Mouse (Mus musculus): ENCODE measurements at regions not wholly inside any gene's neighbourhood (a gene's known extent, or its start where the extent isn't known, plus 50 kb on each side); places are given as distances from the start of the nearest gene placed in this dataset.

DNA sequence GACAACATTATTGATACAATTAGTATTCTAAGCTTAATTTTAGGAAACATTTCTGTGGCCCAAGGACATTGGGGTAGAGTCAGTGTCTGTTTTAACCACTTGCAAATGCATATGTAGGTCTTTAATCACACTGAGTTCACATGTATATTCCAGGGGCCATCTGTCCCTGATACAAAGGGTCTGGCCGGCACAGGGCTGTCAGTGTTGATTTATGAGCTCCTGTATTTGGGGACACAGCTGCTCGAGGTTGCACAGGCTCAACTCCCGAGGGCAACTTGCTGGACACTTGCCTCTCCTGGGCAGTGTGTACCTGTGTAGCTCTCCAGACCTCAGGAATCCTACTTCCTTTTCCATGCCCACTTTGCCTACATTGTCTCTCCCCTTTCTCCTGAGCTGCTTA, 221.0 kb downstream of the Abcc12 start:
- DNase-seq, result no peak

DNA sequence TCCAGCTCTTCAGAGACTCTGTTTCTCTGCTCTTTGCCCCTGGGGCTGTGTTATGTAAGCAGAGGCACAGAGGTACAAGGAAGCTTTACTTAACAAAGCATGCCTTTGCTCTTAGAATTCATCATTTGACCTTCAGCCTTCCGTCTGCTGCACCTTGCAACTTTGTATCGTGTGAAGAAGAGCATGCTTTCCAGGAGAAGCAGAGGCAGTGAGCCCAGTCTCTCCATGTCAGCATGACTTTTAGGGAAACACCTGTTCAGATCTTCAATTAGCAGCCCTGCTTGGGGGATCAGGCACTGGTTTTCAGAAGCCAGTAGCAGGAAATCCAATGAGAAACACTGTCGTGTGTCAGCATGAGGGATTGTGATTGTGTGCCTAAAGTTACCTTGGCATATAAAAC, 226.7 kb downstream of the Abcc12 start:
- DNase-seq, result no peak

DNA sequence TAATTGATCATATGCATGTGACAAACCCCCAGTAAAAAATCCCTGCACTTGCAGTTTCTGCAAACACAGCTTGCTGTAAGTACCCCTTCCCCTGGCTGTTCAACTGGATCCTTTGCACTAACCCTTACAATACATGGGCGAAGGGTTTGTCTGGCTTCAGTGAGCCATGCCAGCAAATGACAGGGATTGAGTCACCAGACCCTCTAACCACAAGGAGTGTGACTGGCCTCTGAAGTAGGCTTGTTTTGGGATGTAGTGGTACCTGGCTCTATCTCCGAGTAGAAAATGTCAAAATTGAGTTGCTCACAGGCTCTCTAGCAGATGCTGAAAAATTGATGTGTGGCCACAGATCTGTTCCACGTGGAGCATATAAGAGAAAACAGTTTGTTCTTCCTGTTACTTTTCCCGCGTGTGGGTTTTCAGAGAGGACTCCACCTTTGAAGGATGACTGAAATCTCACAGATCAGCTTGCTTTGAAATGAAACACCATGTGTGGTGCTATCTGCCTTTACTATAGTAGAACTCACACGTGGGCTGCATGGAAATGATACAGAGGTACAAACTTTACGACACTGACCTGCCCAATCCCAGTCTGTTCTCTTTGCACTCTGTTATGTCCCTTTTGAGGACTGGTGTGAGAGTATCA, 228.8 kb downstream of the Abcc12 start:
- no peak for DNase-seq

DNA sequence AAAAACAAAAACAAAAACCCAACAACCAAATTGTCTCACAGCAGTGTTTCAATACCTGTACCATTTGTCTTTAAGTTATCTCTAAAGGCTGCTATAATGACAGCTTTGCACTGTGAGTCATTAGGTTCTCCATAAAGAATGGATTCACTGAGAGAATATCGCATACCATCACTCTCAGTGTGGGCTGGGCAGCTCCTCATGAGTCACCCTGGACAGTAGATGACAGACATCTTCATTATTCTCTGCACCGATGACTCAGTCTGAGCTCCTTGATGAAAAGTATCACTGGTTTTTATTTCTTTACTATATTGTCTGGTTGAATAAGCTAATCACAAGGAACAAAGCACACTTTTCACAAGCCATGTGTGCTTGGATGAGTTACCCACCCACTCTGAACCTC, 230.4 kb downstream of the Abcc12 start:
- no peak for DNase-seq

DNA sequence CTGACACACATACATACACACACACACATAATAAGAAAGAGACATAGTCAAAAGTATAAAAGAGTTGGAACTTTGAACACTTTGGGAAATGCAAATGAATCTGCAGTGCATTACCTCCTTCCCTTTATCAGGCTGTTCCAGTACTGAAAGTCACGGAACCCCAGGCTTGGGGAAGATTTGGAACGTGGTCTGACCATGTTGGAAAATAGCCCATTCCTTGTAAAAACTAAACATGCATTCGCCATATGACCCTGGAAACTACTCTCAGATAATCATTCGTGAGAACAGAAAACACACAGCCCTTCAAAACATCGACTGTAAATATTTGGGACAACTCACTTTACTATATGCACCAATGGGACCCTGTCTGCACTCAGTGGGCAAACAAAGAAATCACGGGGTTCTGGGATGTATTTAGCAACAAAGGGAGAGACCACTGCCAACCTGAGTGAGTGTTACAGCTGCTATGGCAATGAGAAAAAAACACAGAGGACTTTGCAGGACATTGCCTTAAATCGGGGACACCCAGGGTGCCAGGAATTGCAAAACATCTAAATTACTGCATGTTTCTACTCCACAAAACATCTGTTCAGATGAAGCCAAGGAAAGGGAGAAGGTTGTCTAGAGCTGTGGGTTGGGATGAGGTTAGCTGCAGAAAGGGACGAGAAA, 238.3 kb downstream of the Abcc12 start:
- peak; percentile 31 for DNase-seq

DNA sequence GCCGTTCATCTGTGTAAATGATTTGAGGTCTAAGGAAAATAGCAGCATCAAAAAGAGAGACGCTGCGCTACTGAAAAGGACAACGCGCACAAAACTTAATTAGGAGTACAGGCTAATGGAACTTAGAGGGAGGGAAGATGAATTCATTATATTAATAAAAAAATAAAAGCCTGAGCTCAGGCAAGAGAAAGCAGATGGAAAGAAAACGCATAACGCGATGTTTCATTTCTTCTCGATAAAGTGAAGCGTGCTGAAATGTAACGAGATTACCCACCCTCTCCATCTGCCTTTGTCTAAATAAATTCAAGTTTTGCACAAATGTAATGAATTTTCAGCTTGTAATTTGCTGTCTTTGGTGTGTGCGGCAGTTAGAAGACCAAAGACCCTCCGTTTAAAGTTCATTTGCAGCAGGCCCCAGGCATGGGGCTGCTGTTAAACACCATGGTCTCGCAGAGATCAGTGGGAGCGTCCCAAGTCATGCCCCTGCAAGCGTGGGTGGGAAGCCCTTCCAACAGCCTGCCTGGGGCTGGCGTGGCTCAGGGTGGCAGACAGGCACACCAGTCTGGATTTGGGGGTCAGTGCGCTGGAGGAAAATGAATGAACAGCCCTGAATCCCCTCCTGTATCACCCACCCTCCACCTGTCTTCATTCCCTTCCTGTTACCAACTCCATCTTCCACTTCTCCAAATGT, 241.8 kb downstream of the Abcc12 start:
- DNase-seq, result no peak

DNA sequence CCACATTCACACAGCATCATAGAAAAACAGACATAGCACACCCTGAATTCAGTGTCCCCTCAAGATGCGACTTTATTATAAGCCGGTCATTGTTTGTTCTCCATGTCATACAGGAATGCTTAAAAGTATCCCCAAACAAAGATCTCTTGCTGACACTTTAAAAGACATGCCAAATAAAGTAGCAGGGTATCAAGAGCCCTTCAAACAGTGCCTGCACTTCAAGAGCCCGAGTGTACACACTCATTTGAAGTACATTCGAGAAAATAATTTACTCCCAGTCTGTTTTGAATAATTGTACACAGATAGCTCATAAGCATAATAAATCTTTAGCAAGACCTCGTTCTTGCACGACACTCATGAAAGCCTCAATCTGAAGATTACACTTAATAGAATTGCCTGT, 249.1 kb downstream of the Abcc12 start:
- DNase-seq, result no peak

DNA sequence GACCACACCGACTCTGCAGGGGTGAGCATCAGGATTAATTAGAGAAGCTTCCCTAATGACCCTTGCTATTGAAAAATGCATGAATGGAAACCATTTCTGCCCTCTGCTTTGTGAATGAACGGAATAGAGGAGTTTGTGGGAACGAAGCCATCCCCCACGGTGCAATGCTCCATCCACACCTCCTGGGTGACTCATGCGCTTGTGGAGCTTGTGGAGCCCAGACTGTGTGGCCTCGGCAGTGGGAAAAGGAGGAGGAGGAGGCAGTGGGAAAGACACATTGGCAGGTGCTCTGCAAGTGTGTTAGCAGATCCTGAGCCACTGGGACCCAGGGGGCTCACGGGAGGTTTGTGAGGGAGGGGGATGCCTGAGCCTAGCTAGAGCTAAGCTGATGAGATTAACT, 251.9 kb downstream of the Abcc12 start:
- DNase-seq, result peak; percentile 63

DNA sequence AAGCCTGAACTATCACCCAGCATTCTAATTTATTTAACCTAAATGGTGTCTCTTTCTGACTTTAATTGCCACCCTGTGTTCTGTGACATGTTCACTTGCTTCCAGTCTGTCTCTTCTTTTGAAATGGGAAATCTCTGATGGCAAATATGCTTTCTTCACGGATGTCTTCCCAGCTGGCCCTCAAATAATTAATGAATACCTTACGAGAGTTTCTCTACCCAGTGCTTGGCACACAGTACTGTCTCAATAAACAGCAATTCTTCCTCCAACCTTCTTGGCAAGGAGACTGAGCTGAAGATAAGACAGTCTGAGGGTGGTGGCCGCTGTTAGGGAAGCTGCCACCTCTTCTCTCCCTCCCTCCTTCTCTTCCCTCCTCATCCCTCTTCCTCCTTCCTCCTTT, 252.5 kb downstream of the Abcc12 start:
- no peak for DNase-seq

DNA sequence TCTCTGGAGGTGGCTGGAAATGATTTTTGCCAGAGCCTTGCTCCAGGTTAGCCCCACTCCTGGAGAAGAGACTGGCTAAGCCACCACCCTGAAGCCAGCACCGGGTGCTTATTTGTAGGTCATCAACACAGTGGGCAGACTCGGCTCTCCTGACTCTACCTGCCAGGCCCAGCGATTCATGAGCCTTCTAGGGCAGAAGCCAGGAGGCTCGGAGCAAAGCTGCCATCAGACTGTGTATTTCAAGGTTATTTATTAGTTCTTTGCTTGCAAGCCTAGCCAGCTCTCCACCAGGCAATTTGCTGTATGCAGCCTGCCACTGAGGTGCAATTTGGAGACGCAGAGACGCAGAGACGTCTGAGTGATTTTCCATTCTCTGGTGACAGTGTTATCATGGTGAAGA, 255.4 kb downstream of the Abcc12 start:
- DNase-seq, result peak; percentile 30

DNA sequence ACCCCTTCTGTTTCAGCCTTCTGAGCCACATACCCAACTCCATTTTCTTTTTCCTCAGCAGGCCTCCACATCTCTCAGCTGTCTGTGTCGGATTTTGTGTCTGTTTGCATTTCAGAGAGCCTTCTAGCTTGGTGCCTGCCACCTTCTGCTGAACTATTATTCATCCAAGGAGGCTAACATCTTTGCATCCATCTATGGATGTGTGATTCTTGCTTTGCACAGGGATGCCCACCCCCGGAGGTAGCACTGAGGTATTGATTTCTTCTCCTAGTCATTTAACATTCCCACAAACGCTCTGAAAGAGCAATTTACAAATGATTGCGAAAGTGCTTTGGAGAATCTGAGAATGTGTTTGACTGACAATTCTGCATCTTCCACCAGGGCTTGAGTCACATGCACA, 255.9 kb downstream of the Abcc12 start:
- DNase-seq, result no peak

DNA sequence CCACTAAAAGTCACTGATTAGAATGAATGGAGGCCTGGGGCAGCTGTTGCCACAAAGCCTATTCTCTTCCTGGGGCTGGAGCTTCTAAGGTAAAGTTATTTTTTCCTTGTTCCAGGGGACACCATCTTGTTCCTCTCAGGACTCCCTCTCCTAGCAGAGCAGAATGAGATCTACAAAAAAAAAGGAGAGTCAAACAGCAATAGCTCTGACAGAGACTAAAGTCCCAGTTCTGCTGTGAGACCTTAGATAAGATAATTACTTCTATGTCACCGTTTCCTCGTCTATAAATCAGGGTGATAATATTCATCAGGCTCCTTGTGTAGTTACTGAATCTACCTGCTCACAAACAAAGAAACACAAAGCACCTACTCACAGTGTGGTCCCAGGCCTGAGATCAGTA, 256.7 kb downstream of the Abcc12 start:
- no peak for DNase-seq

DNA sequence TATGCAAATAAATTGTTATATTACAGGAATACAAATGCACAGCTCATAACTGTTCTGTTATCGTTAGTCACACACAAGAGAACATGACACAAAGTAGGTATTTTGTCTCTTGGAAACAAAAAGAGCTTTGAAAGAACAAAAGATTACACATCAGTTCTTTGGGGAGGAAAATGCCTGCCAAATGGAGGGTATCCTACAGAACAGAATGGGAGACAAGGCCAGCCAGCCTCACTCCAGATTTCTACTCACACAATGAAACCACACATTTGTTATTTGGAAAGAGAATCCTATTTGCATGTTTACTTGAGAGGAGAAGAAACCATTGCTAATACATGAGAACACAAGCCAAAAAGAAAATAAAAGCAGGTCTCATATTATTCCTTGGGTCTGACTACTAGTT, 258.0 kb downstream of the Abcc12 start:
- no peak for DNase-seq

DNA sequence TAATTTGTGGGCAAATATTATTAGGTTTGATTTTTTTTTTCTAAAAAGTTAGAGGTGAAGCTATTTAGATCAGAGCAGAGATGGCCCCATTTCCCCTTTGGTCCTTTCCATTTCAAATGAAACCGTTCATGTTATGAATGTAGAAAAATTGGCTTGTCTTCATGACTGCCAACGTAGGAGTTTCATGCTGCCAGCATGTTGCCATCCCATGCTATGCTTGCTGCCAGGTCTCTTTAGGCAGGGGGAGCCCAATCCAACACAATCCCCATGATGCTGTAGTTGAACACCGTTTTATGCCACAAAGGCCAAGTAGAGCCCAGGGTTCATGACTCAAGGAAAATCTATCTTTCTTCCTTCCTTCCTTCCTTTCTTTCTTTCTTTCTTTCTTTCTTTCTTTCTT, 259.5 kb downstream of the Abcc12 start:
- no peak for DNase-seq

DNA sequence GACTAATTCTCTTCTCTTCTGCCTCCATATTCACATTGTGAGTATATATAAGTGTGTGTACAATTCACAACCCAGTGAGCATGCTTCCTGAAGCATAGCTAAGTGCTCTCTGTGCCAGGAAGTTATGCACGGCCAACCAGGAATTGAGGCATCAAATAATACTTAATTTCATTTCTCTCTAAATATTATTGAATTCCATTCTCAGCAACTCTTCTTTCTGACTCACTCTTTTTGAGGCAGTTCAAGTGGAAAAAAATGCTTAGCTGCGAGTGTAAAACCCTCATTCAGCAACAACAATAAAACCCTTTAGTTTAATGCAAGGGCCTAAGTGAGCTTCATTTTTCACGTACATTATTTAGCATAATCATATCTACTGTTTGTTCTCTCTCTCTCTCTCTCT, 262.0 kb downstream of the Abcc12 start:
- DNase-seq, result no peak

DNA sequence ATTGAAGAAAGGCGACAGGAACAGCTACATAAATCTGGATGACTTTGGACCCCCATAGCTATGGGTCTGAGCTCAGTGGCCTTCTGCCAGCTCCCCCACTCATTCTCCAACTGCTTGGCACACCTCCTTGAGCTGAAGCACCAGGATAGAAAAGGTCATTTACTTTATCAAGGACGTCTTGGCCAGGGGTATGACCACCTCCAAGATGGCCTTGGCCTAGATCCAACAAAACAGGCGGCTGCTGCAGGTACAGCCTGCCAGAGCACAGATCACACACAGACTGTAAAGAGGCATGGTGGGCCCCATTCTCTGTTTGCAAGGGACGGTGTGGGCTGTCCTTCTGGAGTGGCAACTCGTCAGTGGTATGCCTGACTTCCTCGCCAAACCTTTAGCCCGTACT, 264.2 kb downstream of the Abcc12 start:
- no peak for DNase-seq

DNA sequence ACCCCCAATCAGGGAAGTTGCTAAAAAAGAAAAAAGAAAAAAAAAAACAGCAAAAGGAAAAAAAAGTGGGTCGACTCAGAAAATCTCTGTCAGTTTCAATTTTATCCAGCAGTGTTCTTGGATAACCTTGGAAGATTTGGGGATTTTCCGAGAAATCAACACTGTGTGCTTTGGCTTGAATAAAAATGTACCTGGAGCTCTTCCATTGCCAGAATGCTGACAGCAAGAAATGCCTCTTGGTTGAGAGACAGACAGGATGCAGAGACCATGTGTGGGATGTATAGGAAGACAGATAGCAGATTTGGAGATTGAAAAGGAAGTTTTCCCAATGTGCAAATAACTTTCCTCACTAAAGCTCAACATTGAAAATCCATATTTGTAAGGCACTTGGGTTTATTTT, 271.0 kb downstream of the Abcc12 start:
- DNase-seq, result no peak

DNA sequence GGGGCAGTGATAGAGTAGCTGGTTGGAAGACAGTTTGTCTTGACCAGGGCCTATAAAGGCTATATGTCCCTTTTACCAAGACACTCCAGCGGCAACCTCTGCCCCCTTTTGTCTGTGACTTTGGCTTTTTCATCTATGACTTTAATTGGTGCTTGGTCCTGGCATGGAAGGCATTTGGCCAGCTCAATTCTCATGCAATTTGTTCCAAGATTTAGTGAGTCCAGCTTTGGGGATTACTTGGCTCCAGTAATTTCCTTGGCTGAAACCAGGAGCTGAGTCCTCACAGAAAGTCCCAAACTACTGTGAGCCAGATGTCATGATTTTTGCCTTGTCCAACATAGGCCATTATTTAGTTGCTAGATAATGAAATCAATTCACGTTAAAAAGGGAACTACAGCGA, 273.1 kb downstream of the Abcc12 start:
- DNase-seq, result peak; percentile 36

DNA sequence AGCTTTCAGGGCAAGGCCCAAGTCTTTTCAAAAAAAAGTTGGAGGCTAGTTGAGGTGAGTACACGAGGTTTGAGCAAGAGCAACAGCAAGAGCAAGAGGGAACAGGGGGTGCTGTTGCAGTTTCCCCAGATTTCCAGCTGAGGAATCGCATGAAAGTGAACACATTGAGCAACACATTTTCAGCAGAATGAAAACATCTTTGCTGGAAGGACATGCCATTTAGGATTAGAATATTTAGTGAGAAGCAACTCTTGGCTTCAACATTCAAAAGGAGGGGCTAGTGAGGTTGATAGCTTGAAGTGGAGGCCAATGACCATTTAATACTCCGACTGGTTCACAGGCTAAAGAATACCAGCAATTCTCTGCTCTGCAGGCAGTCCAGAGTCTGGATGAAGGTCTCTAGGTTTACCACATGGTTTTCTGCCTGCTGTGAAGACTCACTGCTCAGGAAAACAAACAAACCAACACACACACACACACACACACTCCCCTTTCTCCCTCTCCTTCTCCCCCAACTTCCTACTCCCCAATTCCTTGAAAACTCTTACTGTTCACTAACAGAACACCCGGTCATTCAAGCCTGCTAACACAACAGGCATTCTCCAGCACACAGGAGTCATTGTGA, 278.5 kb downstream of the Abcc12 start:
- peak; percentile 24 for DNase-seq

DNA sequence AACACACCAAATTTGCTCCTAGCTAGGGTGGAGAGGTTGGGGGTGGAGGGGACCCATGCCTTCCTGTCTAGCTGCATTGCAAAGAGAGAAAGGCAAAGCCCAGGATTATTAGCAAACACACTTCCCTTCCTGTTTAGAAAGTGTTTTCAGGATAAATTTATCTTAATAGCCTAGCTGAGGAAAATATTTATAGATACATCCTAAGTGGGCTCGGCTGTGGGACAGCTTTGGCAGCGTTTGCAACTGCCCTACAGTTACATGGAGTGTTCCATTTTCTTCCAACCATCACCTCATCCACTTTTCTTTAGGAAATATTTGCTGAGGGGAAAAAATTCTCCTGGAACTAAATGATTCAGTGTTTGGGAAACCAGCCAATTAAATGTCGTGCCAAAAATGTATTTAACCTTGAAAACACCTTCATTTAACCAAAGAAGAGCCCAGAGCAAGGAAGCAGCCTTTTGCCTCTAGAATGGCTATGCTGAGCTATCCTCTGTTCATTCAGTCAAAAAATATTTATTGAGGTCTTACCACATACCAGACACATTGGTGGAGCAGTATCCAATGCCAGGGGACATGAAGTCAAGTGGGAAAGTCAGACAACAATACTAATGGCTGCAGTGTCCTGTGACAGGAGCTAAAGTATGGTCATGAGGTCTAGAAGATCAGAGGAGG, 291.6 kb downstream of the Abcc12 start:
- DNase-seq, result no peak

DNA sequence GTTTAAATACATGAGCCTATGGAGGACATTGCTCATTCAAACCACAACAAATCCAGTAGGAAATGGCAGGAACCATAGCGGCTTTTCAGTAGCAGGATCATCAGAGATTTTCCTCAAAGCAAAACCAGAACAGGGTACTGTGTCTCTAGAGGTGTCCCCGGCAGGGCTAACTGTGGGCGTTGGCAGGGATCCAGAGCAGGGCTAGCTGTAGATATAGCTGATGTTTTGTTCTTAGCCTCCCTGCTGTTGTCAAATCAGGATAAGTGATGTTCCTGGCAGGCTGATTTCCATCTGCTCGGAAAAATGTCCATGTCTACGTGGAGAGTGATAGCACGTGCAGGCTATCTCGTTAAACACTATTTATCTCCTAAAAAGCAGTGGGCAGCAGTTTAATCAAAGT, 297.6 kb downstream of the Abcc12 start:
- DNase-seq, result peak; percentile 39

DNA sequence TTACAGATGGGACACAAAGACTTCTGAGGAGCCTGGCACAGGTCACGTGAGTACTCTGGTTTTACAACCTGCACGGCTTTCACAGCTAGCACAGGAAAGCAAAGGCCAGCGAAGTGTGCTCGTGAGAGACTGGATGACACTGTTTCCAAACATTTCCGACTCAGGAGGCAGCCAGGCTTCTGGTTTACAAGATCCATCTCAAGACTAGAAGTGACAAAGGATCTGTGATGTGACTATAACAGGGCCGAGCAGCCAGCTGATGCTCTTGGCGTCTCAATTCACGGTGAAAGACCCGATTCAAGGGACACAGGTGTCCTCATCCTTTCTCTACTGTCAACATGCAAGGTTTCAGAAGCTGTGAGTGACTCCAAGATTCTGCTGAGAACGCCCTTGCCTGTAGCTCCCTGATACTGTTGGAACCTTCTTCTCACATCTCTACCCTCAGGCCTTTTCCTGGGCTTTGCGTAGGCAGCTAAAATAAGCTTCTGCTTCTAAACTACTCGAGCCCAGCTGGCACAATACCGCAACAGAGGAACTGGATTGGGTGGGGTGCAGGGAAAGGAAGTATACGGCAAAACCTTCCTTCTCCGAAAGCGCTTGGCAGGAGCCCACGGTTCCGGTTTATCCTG, 300.3 kb downstream of the Abcc12 start:
- no peak for DNase-seq
